Comparison of ENCODE assay signal across 13 mouse cellular contexts in genomic region chr7:97164261-97164660, GRCm38 (mm10).
"Had no signal": no experiment of that assay in that cellular context is flagged by ENCODE, and none has a peak within 500 bp of the region (broad histone marks: within the 10 kb centered on the region; RNA-seq: fewer than 3 reads in every experiment).

No protein-coding gene starts in this region.

- H3K36me3 ChIP-seq: limb, embryonic 13.5 days; midbrain, embryonic 13.5 days; neural tube, embryonic 15.5 days had no signal

- H3K9ac ChIP-seq: limb, embryonic 13.5 days; lung, embryonic 14.5 days; midbrain, embryonic 13.5 days; neural tube, embryonic 15.5 days had no signal

- H3K9me3 ChIP-seq: limb, embryonic 13.5 days; midbrain, embryonic 13.5 days; neural tube, embryonic 15.5 days had no signal

- H3K4me2 ChIP-seq: limb, embryonic 13.5 days; liver, embryonic 11.5 days; lung, embryonic 14.5 days; midbrain, embryonic 13.5 days; neural tube, embryonic 15.5 days had no signal

- DNase-seq: kidney, adult 9 months; kidney, postnatal 36 days; layer of hippocampus, adult 9-11 months; left cerebral cortex, postnatal 4 days; lung, embryonic 14.5 days; lung, postnatal 10 days; thymus, postnatal 4 days had no signal

- H3K27me3 ChIP-seq: limb, embryonic 13.5 days; midbrain, embryonic 13.5 days; neural tube, embryonic 15.5 days had no signal

- H3K4me3 ChIP-seq: limb, embryonic 13.5 days; midbrain, embryonic 13.5 days; myocyte; neural tube, embryonic 15.5 days had no signal

- H3K27ac ChIP-seq: kidney, postnatal 0 days; limb, embryonic 13.5 days; midbrain, embryonic 13.5 days; neural tube, embryonic 15.5 days had no signal

- H3K4me1 ChIP-seq: limb, embryonic 13.5 days; midbrain, embryonic 13.5 days; neural tube, embryonic 15.5 days had no signal

- ATAC-seq: midbrain, embryonic 13.5 days had no signal
